Mouse (Mus musculus) liver, embryonic 13.5 days (tissue): ENCODE measurements around the gene Eif5a. TPM values are rescaled to one million over a fixed set of nuclear protein-coding genes. Genes with fewer than 3 reads are reported as not detected.
A peak's percentile ranks its signal among the peaks of the same experiment; 100 is the strongest.
"Not testable (repeated sequence)": the region's sequence is repeated elsewhere in the genome, so short reads cannot be mapped to it uniquely, and the experiment has no call there.

Experiments used
- ATAC-seq: fragments of 200-750 bp; cut with Nextera tagmentation; 2 replicates; pipeline ENCODE4 v1.8.0; 2017; ENCODE audit warnings: low read depth, mild to moderate bottlenecking, moderate number of reproducible peaks, moderate library complexity
- DNase-seq: peaks from one replicate; pipeline ENCODE4 v3.0.0; 2022
- H3K27ac ChIP-seq: fragments of 300-500 bp; sonication (generic); 2 replicates; pipeline ENCODE4 v1.5.1; 2015; ENCODE audit warnings: moderate library complexity, mild to moderate bottlenecking, inconsistent platforms
- H3K27me3 ChIP-seq: fragments of 300-500 bp; sonication (generic); 2 replicates; pipeline ENCODE4 v1.6.1; 2015; ENCODE audit warnings: mild to moderate bottlenecking, inconsistent platforms
- H3K36me3 ChIP-seq: fragments of 300-500 bp; sonication (generic); 2 replicates; pipeline ENCODE4 v1.6.1; 2015; ENCODE audit warnings: mild to moderate bottlenecking, inconsistent platforms
- H3K4me1 ChIP-seq: fragments of 300-500 bp; sonication (generic); replicated peaks from 2 replicates; pipeline ENCODE4 v1.6.1; 2015; ENCODE audit warnings: inconsistent platforms
- H3K4me2 ChIP-seq: fragments of 300-500 bp; sonication (generic); 2 replicates; pipeline ENCODE4 v1.6.1; 2015; ENCODE audit warnings: inconsistent platforms, mild to moderate bottlenecking, moderate library complexity
- H3K4me3 ChIP-seq: fragments of 300-500 bp; sonication (generic); replicated peaks from 2 replicates; pipeline ENCODE4 v1.5.1; 2015; ENCODE audit warnings: mild to moderate bottlenecking, inconsistent platforms
- H3K9ac ChIP-seq: fragments of 300-500 bp; sonication (generic); 2 replicates; pipeline ENCODE4 v1.6.1; 2015; ENCODE audit warnings: mild to moderate bottlenecking, inconsistent platforms
- H3K9me3 ChIP-seq: fragments of 300-500 bp; sonication (generic); replicated peaks from 2 replicates; pipeline ENCODE4 v1.6.1; 2016; ENCODE audit warnings: inconsistent platforms
- WGBS: fragments of 180-500 bp; shearing (Covaris S2); methylation state at CpG from one replicate; pipeline ENCODE4 v1.1.7; 2015; ENCODE audit not compliant: insufficient replicate concordance; 5-methylcytosine and 5-hydroxymethylcytosine counted together
- polyA plus RNA-seq: library from polyadenylated mRNA; unstranded; fragments of >200 nt; fragmentation: Nextera tagmentation; extraction: Ambion mirVana; gene quantifications from 2 replicates; pipeline ENCODE4 v1.2.1, GENCODE M21; 2015

Eif5a gene
- polyA plus RNA-seq, 1 experiment from 2014 or later: 1,847 TPM

DNA sequence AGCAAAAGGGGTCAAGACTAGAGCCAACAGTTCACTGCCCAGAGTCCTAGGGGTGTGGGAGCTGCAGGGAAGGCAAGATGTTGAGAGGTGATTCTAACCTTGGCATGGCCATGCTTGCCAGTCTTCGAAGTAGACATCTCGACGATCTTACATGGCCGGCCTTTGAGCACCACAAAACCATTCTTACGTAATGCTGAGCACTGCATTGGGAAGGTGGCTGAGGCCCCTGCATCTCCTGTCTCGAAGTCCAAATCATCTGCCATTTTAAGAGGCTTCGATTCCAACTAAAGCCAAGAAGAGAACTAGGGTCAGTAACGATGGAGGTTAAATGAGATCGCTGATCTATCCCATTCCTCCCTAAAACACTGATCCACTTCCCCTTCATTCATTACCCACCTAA, 2.7 kb downstream of the Eif5a start:
- H3K9me3 ChIP-seq: no peaks in the 10 kb centered on the region
- ATAC-seq (no peak), DNase-seq (no peak)
- H3K27ac ChIP-seq: peak overlapping the region; percentile 99
- H3K36me3 ChIP-seq: peaks cover 50% of the 10 kb centered on the region
- 43% methylated on average over 9 of the region's 9 CpGs for WGBS
- H3K27me3 ChIP-seq: no peaks in the 10 kb centered on the region
- H3K9ac ChIP-seq: peak overlapping the region; percentile 99
- peak overlapping the region; percentile 91 for H3K4me3 ChIP-seq
- H3K4me1 ChIP-seq: peaks cover 72% of the 10 kb centered on the region
- peak overlapping the region; percentile 98 for H3K4me2 ChIP-seq

DNA sequence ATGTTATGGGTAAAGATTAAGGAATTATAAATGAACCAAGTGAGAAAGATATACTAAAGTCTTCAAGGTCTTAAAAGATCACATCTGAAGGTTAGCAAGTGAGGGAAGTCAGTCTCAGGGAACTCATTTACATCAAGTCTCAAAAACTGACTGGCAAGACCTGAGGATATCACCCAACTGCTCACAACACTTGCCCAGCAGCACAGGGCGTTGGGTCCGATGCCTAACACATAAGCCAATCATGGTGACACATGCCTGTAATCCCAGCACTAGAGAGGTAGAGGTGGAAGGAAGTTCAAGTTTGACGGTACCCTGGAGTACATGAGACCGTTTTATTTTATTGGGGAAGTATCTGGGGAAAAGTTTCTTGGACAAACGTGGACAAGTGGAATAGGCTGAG, 3.6 kb downstream of the Eif5a start:
- DNase-seq: no peak
- H3K4me3 ChIP-seq: peak overlapping the region; percentile 91
- no peak for ATAC-seq
- no peaks in the 10 kb centered on the region for H3K27me3 ChIP-seq
- peaks cover 68% of the 10 kb centered on the region for H3K4me1 ChIP-seq
- WGBS: 71% methylated on average over 5 of the region's 5 CpGs
- peak overlapping the region; percentile 98 for H3K4me2 ChIP-seq
- H3K9me3 ChIP-seq: no peaks in the 10 kb centered on the region
- H3K9ac ChIP-seq: peak overlapping the region; percentile 99
- peak overlapping the region; percentile 99 for H3K27ac ChIP-seq
- H3K36me3 ChIP-seq: peaks cover 54% of the 10 kb centered on the region

DNA sequence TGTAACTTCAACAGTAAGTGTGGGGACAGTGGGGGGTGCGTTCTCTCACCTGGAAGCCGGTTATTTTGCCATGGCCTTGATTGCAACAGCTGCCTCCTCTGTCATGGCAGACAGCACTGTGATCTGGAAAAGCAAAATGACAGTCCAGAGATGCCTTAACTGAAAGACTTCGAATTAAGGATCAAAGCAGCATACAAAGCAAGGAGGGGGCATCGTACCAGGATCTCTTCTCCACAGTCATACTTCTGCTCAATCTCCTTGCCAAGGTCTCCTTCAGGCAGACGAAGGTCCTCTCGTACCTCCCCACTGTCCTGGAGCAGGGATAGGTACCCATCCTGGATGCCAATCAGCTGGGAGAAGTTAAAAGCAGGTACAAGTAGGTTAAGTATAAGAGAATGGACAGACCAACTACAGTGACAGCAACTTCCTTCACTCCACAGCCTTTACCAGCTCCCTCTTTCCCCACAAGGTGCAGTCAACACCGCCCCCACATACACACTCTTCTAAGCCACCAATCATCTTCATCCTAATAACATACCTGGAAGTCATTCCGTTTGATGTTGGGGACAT, 4.3 kb downstream of the Eif5a start:
- Histone ChIP-seq H3K4me3 (peak overlapping the region; percentile 91), H3K36me3 (peaks cover 60% of the 10 kb centered on the region), H3K27ac (peak overlapping the region; percentile 99), H3K9ac (peak overlapping the region; percentile 99), H3K27me3 (no peaks in the 10 kb centered on the region), H3K4me2 (peak overlapping the region; percentile 98), H3K4me1 (peaks cover 68% of the 10 kb centered on the region), H3K9me3 (no peaks in the 10 kb centered on the region)
- 61% methylated on average over 8 of the region's 8 CpGs for WGBS
- DNase-seq: no peak
- no peak for ATAC-seq

DNA sequence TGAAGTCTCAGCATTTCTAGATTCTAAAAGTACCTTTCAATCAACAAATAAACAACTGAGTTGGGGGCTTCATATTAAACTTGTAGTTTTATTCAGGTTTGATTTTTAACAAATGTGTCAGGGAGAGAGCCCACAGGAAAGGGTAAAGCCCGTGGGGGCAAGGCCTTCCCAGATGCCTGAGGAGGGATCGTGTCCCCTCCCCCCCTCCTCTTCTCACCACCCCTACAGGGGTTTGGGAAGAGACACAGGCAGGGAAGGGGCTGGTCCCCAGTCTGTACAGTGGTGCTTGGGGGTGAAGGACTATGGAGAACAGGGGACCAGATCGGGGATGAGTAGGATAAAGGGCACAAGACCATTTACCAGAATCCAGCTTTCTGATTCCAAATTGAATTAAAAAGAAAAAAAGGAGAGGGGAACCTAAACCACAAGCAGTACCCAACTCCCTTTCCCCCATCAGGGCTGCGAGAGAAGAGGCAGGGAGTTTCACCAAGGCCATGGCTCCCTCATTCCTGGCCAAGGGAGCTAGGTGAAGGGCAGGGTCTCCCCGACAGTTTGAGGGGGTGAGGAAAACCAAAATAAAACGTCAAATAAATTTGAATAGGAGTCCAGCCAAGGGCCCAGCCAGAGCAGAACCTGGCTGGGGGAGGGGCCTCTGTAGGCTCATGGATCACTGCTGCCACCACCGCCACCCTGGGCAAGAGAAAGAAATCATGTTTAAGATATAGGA, 4.9 kb downstream of the Eif5a start:
- not testable (repeated sequence) for ATAC-seq, H3K9me3 ChIP-seq

DNA sequence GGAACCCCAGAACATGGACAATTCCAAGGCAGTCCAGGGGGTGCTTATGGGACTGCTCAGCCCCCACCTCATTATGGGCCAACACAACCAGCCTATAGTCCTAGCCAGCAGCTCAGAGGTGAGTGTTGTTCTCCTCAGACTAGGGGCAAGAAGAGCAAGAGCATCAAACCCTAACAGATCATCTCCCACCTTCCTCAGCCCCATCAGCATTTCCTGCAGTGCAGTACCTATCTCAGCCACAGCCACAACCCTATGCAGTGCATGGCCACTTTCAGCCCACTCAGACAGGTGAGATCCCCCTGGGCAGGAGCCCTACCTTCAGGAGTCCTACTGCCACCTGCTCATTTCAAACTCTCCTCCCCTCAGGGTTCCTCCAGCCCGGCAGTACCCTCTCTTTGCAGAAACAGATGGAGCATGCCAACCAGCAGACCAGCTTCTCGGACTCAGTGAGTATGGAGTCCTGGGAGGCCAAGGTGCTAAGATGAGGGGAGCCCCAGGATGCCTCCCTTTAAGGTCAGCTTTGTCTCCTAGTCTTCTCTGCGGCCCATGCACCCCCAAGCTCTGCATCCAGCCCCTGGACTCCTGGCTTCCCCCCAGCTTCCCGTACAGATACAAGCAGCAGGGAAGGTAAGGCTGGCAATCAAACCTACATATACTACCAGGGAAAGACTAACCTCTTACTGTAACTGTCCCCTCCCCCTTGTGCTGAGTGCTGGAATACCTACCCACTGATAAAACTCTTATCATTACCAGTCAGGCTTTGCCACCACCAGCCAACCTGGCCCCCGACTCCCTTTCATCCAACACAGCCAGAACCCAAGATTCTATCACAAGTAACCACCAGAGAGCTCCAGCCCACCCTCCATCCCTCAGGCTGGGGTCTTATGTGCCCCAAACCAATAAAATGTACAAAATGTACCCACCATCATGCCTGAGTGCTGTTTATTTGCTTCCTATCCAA, 5.8 kb downstream of the Eif5a start:
- Histone ChIP-seq H3K27me3 (no peaks in the 10 kb centered on the region), H3K4me2 (peak overlapping the region; percentile 98), H3K4me1 (peaks cover 62% of the 10 kb centered on the region), H3K27ac (peak overlapping the region; percentile 99), H3K4me3 (peak overlapping the region; percentile 91), H3K9me3 (no peaks in the 10 kb centered on the region), H3K36me3 (peaks cover 75% of the 10 kb centered on the region), H3K9ac (peak overlapping the region; percentile 99)
- DNase-seq: peak; percentile 83
- WGBS: 16% methylated on average over 5 of the region's 5 CpGs
- peak; percentile 70 for ATAC-seq

More for the DNA sequence above, 4.9 kb downstream of the Eif5a start:
- WGBS: 20% methylated on average over 7 of the region's 7 CpGs
- peaks cover 62% of the 10 kb centered on the region for H3K4me1 ChIP-seq
- H3K36me3 ChIP-seq: peaks cover 67% of the 10 kb centered on the region
- peak overlapping the region; percentile 98 for H3K4me2 ChIP-seq
- H3K27me3 ChIP-seq, DNase-seq: not testable (repeated sequence)
- peak overlapping the region; percentile 99 for H3K27ac ChIP-seq
- peak overlapping the region; percentile 91 for H3K4me3 ChIP-seq
- peak overlapping the region; percentile 99 for H3K9ac ChIP-seq

DNA sequence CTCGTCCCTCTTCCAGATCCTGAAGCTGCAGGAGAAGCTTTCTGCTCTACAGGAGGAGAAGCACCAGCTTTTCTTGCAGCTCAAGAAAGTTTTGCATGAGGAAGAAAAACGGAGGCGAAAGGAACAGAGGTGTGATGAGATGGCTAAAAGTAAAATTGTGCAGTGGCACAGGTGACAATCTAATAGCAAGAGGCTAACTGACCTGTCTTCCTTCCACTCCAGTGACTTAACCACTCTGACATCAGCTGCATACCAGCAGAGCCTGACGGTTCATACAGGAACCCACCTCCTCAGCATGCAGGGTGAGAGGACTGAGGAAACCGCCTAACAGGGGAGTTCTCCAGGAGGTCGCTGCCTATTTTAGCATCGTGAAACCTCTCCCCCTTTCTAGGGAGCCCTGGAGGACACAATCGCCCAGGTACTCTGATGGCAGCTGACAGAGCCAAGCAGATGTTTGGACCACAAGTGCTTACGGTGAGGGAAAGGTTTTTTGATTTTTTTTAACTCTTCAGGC, 6.8 kb downstream of the Eif5a start:
- H3K9me3 ChIP-seq: no peaks in the 10 kb centered on the region
- peak overlapping the region; percentile 99 for H3K27ac ChIP-seq
- ATAC-seq (no peak), DNase-seq (no peak)
- peak overlapping the region; percentile 91 for H3K4me3 ChIP-seq
- H3K4me1 ChIP-seq: peaks cover 62% of the 10 kb centered on the region
- peak overlapping the region; percentile 98 for H3K4me2 ChIP-seq
- no peaks in the 10 kb centered on the region for H3K27me3 ChIP-seq
- H3K36me3 ChIP-seq: peaks cover 85% of the 10 kb centered on the region
- WGBS: 20% methylated on average over 9 of the region's 9 CpGs
- peak overlapping the region; percentile 99 for H3K9ac ChIP-seq

DNA sequence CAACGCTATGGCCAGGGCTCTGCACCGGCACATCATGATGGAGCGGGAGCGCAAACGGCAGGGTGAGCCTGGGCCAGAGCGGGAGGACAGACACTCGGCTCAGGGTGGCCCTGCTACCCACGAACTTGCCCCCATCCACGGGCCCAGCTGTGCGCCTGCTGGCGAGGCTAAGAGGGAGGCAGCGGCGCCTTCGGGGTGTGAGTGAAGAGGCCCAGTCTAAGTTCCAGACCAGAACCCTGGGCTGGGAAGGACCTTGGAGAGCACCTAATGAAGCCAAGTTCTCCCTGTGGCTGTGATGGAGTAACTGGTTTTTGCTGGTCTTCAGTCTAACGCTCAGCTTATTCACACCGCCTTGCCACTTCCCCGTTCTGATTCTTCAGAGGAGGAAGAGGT, 7.4 kb downstream of the Eif5a start:
- H3K9me3 ChIP-seq: no peaks in the 10 kb centered on the region
- peak overlapping the region; percentile 99 for H3K9ac ChIP-seq
- H3K27ac ChIP-seq: peak overlapping the region; percentile 99
- ATAC-seq (no peak; the same call in 1 of the 2 replicates), DNase-seq (no peak)
- H3K27me3 ChIP-seq: no peaks in the 10 kb centered on the region
- H3K4me3 ChIP-seq: peak overlapping the region; percentile 91
- peak overlapping the region; percentile 98 for H3K4me2 ChIP-seq
- peaks cover 60% of the 10 kb centered on the region for H3K4me1 ChIP-seq
- peaks cover 90% of the 10 kb centered on the region for H3K36me3 ChIP-seq
- 1% methylated on average over 17 of the region's 17 CpGs for WGBS

DNA sequence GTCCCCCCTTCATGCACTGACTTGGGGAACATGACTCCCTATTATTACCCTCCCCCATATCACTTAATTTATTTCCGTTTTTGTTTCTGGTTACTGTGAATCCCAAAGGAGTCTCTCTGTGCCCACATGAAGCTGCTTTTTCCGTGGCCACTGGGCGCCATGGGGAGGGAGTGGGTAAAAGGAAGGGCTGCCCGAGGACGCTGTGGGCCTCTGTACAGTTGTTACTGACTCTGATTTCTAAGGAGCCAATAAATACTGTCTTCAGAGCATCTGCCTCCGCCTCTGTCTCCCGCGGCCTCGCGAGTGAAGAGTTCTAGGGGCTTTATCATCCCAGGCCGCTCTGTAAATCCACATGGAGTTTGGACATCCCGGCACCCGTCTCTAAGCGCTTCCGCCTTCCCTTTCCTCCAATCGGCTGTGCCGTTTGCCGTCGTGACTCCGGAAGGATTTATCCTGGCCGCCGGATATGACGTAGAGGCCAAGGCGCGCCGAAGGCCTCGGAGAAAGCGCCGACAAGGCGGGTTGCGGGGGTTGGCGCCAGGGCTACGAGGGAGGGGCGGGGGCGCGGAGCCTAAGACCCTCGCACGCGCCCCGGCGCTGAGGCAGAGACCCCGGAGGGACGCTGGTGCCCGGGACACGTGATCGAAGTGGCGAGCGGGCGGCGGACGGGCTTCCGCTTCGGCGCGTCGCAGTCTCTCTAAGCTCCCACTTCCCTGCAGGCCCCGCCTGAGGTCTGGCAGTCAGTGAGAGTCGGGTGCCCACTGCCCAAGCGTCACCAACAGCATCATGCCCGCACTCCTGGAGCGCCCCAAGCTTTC, 8.0 kb downstream of the Eif5a start, which contains the start of gene Gps2:
TSS of gene Gps2 (plus strand) at position 335 of the 818 bp plus-strand sequence.
- H3K4me2 ChIP-seq: peak within 1 kb of the TSS; percentile 98
- peak; percentile 85 for DNase-seq
- peaks cover 90% of the 10 kb centered on the region for H3K36me3 ChIP-seq
- no peaks in the 10 kb centered on the region for H3K27me3 ChIP-seq
- no peaks in the 10 kb centered on the region for H3K9me3 ChIP-seq
- WGBS: under 1% methylated on average over 61 of the region's 61 CpGs
- ATAC-seq: peak; percentile 64
- H3K4me3 ChIP-seq: peak within 1 kb of the TSS; percentile 91
- peaks cover 54% of the 10 kb centered on the region for H3K4me1 ChIP-seq
- peak within 1 kb of the TSS; percentile 99 for H3K9ac ChIP-seq
- peak within 1 kb of the TSS; percentile 99 for H3K27ac ChIP-seq

DNA sequence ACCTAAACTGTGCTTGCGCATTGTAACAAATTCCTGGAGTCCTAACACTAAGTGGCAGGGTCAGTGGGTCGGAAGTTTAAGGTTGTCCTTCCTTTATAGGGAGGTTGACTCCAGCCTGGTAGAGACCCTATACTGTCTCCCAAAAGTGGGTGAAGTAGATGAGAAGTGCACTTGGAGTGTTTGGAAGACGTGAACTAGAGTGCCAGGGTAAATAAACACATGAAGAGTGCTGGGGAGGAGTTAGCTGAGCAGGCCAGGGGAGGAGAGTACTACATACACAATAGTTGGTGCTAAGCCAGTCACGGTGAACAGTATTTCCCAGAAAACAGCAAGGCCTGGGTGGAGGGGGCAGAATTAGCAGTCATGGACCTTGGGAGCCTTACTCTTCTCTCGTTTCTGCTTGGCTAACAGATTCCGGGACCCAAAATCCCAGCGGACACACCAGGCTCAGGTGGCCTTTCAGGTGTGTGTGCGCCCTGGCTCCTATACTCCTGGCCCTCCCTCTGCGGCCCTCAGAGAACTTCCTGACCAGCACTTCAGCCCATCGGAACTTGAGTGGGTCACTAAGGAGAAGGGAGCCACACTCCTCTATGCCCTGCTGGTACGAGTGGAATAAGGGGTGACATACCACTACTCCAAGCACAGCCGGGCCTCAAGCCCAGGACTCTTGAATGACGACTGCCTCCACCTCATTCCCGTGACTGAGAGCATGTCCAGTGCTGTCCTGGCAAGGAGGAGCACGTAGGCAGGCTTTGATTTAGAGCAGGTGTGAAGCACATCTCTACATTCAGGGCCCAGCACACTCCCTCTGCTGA, 8.8 kb downstream of the Eif5a start:
- WGBS: 75% methylated on average over 15 of the region's 15 CpGs
- ATAC-seq: no peak
- peaks cover 46% of the 10 kb centered on the region for H3K4me1 ChIP-seq
- peak overlapping the region; percentile 99 for H3K27ac ChIP-seq
- H3K27me3 ChIP-seq: no peaks in the 10 kb centered on the region
- peak overlapping the region; percentile 99 for H3K9ac ChIP-seq
- peaks cover 90% of the 10 kb centered on the region for H3K36me3 ChIP-seq
- peak overlapping the region; percentile 91 for H3K4me3 ChIP-seq
- no peaks in the 10 kb centered on the region for H3K9me3 ChIP-seq
- H3K4me2 ChIP-seq: peak overlapping the region; percentile 98
- DNase-seq: no peak

DNA sequence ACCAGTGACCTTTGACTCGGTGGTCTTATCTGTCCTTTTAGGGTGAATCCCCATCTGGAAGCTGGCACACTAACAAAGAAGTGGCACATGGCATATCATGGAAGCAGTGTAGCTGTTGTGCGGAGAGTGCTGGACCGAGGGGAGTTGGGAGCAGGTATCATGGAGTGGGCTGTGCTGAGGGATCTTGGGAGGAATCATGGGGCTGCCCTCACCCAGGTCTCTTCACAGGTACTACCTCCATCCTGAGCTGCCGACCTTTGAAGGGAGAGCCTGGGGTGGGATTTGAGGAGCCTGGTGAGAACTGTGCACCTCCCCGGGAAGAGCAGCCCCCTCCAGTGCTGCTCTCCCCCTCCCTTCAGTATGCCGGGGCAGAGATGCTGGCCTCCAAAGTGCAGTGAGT, 10.1 kb downstream of the Eif5a start:
- Histone ChIP-seq H3K27ac (no peak overlapping the region), H3K36me3 (peaks cover 90% of the 10 kb centered on the region), H3K9ac (no peak overlapping the region), H3K4me2 (no peak overlapping the region), H3K4me1 (peaks cover 34% of the 10 kb centered on the region), H3K4me3 (no peak overlapping the region), H3K9me3 (no peaks in the 10 kb centered on the region), H3K27me3 (no peaks in the 10 kb centered on the region)
- WGBS: 83% methylated on average over 6 of the region's 6 CpGs
- ATAC-seq: no peak
- DNase-seq: no peak
